Mouse (Mus musculus) T-helper 17 cell (primary cell): ENCODE data around the gene Nrgn.

Experiments used
- in situ Hi-C, 2 experiments: fragments of 300-600 bp; cut with MboI, MseI; formaldehyde crosslinking; loops; 1 replicate in 1 of 2; 2 replicates in 1 of 2; pipeline ENCODE4 v1.15.1; 2025; ENCODE audit warnings: high pct_unique_total_duplicates in 2 of 2

Nrgn gene

GRCm38 (mm10) chr9:37552536-37553293 is at the start of gene Nrgn:
Nrgn (minus strand) TSS chr9:37552904.
- in situ Hi-C loops: no loop called here

GRCm38 (mm10) chr9:37600538-37601205 is 48.0 kb upstream of the Nrgn start:
- in situ Hi-C loops: no loop called here

GRCm38 (mm10) chr9:37598637-37599036 is 45.9 kb upstream of the Nrgn start:
- in situ Hi-C loops: no loop called here

- in situ Hi-C loops: no loop called here
These were observed 42.9 kb upstream of the Nrgn start for GRCm38 (mm10) chr9:37595570-37595969.

GRCm38 (mm10) chr9:37593690-37594089 is 41.0 kb upstream of the Nrgn start:
- in situ Hi-C loops: no loop called here

GRCm38 (mm10) chr9:37592633-37593032 is 39.9 kb upstream of the Nrgn start:
- in situ Hi-C loops: no loop called here

GRCm38 (mm10) chr9:37592025-37592424 is 39.3 kb upstream of the Nrgn start:
- in situ Hi-C loops: no loop called here

GRCm38 (mm10) chr9:37590381-37590780 is 37.7 kb upstream of the Nrgn start:
- in situ Hi-C loops: no loop called here

GRCm38 (mm10) chr9:37586718-37587117 is 34.0 kb upstream of the Nrgn start:
- in situ Hi-C loops: no loop called here

GRCm38 (mm10) chr9:37583594-37583993 is 30.9 kb upstream of the Nrgn start:
- in situ Hi-C loops: no loop called here

- in situ Hi-C loops: no loop called here
These were observed 23.8 kb upstream of the Nrgn start for GRCm38 (mm10) chr9:37576436-37576930.

- in situ Hi-C loops: no loop called here
These were observed 19.6 kb upstream of the Nrgn start for GRCm38 (mm10) chr9:37572204-37572876.

- in situ Hi-C loops: no loop called here
These were observed 16.6 kb upstream of the Nrgn start for GRCm38 (mm10) chr9:37569231-37569835.

- in situ Hi-C loops: no loop called here
These were observed 16.0 kb upstream of the Nrgn start for GRCm38 (mm10) chr9:37568605-37569214.

GRCm38 (mm10) chr9:37567892-37568604 is 15.3 kb upstream of the Nrgn start:
- in situ Hi-C loops: no loop called here

GRCm38 (mm10) chr9:37567454-37567853 is 14.8 kb upstream of the Nrgn start:
- in situ Hi-C loops: no loop called here

- in situ Hi-C loops: no loop called here
These were observed 14.3 kb upstream of the Nrgn start for GRCm38 (mm10) chr9:37567019-37567418.

- in situ Hi-C loops: no loop called here
These were observed 11.1 kb upstream of the Nrgn start for GRCm38 (mm10) chr9:37563805-37564204.

- in situ Hi-C loops: no loop called here
These were observed 7.9 kb upstream of the Nrgn start for GRCm38 (mm10) chr9:37560617-37561016.

- in situ Hi-C loops: no loop called here
These were observed 3.7 kb upstream of the Nrgn start for GRCm38 (mm10) chr9:37556366-37556765.
